Mouse (Mus musculus) gastrocnemius, postnatal 36 days (tissue): ENCODE measurements at regions not wholly inside any gene's neighbourhood (a gene's known extent, or its start where the extent isn't known, plus 50 kb on each side); places are given as distances from the start of the nearest gene placed in this dataset.

Experiments
- DNase-seq, 2 experiments: peaks; one replicate each; pipeline ENCODE4 v3.0.0; 2022
- intact Hi-C: fragments of 180-260 bp; cut with DNase I; formaldehyde crosslinking; loops from one replicate; pipeline ENCODE4 v1.15.1; 2025

GRCm38 (mm10) chr4:127640251-127641085, 282.5 kb upstream of the Gjb5 start:
- intact Hi-C loops: loop anchor here (2.0 kb wide), 1 partner anchor 20 kb away; no protein-coding TSS in a partner anchor
- no peak for DNase-seq

GRCm38 (mm10) chr4:127639765-127640164, 281.8 kb upstream of the Gjb5 start:
- no peak for DNase-seq
- intact Hi-C loops: loop anchor here (2.0 kb wide), 1 partner anchor 19 kb away; no protein-coding TSS in a partner anchor

GRCm38 (mm10) chr4:127636934-127637333, 279.0 kb upstream of the Gjb5 start:
- no peak for DNase-seq
- intact Hi-C loops: no loop called here

- DNase-seq: no peak
- intact Hi-C loops: no loop called here
These were observed 277.3 kb upstream of the Gjb5 start for GRCm38 (mm10) chr4:127635262-127635661.

GRCm38 (mm10) chr4:127619870-127620269, 261.9 kb upstream of the Gjb5 start:
- intact Hi-C loops: loop anchor here (2.0 kb wide), 1 partner anchor 21 kb away; no protein-coding TSS in a partner anchor
- no peak for DNase-seq

GRCm38 (mm10) chr4:127612761-127613160, 254.8 kb upstream of the Gjb5 start:
- DNase-seq: no peak
- intact Hi-C loops: no loop called here

- no peak for DNase-seq
- intact Hi-C loops: no loop called here
These were observed 242.9 kb upstream of the Gjb5 start for GRCm38 (mm10) chr4:127600919-127601318.

GRCm38 (mm10) chr4:127598610-127599009, 240.6 kb upstream of the Gjb5 start:
- intact Hi-C loops: no loop called here
- no peak for DNase-seq

- intact Hi-C loops: no loop called here
- DNase-seq: no peak
These were observed 236.1 kb upstream of the Gjb5 start for GRCm38 (mm10) chr4:127594081-127594480.

GRCm38 (mm10) chr4:127591540-127591939, 233.6 kb upstream of the Gjb5 start:
- no peak for DNase-seq
- intact Hi-C loops: no loop called here

GRCm38 (mm10) chr4:127586822-127587221, 228.8 kb upstream of the Gjb5 start:
- no peak for DNase-seq
- intact Hi-C loops: no loop called here

- no peak for DNase-seq
- intact Hi-C loops: no loop called here
These were observed 218.5 kb upstream of the Gjb5 start for GRCm38 (mm10) chr4:127576521-127576920.

- intact Hi-C loops: no loop called here
- no peak for DNase-seq
These were observed 204.6 kb upstream of the Gjb5 start for GRCm38 (mm10) chr4:127562602-127563001.

- no peak for DNase-seq
- intact Hi-C loops: no loop called here
These were observed 200.6 kb upstream of the Gjb5 start for GRCm38 (mm10) chr4:127558572-127558971.

- intact Hi-C loops: no loop called here
- no peak for DNase-seq
These were observed 194.7 kb upstream of the Gjb5 start for GRCm38 (mm10) chr4:127552456-127553225.

- intact Hi-C loops: no loop called here
- no peak for DNase-seq
These were observed 191.6 kb upstream of the Gjb5 start for GRCm38 (mm10) chr4:127549581-127549980.

GRCm38 (mm10) chr4:127549018-127549417, 191.0 kb upstream of the Gjb5 start:
- intact Hi-C loops: no loop called here
- no peak for DNase-seq

- intact Hi-C loops: no loop called here
- no peak for DNase-seq
These were observed 187.1 kb upstream of the Gjb5 start for GRCm38 (mm10) chr4:127545106-127545505.

- DNase-seq: no peak
- intact Hi-C loops: no loop called here
These were observed 185.3 kb upstream of the Gjb5 start for GRCm38 (mm10) chr4:127543276-127543675.

- no peak for DNase-seq
- intact Hi-C loops: no loop called here
These were observed 184.8 kb upstream of the Gjb5 start for GRCm38 (mm10) chr4:127542771-127543170.

GRCm38 (mm10) chr4:127536952-127537351, 179.0 kb upstream of the Gjb5 start:
- DNase-seq: no peak
- intact Hi-C loops: no loop called here

- intact Hi-C loops: no loop called here
- no peak for DNase-seq
These were observed 177.6 kb upstream of the Gjb5 start for GRCm38 (mm10) chr4:127535630-127536029.
